Mouse (Mus musculus) retina, postnatal 7 days (tissue): ENCODE results near the gene Hmbs.
"Not testable (repeated sequence)": the region's sequence is repeated elsewhere in the genome, so short reads cannot be mapped to it uniquely, and the experiment has no call there.

Source experiments
- DNase-seq: peaks from one replicate; pipeline ENCODE4 v3.0.0-alpha.2; 2012; ENCODE audit warnings: low read depth, low spot score

Gene Hmbs

DNA sequence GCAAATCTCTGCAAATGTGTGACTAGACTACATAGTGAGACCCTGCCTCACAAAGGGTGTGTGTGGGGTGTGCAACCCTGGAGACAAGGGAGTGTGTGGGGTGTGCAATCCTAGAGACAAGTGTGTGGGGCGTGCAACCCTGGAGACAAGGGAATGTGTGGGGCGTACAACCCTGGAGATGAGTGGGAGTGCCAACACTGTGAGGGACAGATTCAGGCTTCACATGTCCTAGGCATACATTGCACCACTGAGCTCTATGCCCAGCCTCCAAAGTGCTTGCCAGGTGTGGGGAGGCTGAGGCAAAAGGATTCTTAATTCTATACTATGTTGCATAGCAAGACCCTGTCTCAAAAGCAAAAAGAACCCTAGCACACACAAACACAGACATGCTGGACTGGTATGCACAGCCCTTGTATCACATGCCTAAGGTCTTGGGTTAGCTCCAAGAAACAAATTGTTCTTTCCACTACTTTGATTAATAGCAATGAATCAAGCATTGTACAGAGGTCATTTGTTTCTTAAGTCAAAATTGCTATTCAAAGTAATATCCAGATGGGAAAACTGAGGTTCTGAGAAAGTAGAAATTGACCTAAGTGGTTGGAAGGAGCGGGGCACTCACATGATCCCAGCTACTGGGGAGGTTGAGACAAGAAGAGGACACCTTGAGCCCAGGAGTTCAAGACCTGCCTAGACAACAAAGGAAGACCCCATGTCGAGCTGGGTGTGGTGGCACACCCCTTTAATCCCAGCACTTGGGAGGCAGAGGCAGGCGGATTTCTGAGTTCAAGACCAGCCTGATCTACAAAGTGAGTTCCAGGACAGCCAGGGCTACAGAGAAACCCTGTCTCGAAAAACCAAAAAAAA, 1.8 kb upstream of the Hmbs start:
- DNase-seq = no peak

DNA sequence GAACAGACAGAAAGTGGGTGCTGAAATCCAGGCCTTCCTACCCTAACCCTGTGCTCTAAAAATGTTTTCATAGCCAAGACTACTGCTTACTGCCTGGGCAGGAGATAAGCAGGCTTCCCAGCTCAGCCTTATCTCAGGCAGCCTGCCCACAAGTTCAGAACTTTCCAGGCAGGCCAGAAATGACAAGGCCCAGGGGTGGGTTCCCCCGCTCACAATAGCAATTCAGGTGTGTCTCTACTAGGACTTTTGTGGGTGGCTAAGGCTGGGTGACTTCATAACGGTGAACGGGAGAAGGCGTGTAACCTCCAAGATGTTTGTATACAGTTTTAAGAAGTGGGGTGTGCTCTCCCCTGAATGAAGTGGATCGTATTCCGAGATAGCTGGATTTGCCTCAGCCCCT, 738 bp downstream of the Hmbs start:
- DNase-seq = no peak

DNA sequence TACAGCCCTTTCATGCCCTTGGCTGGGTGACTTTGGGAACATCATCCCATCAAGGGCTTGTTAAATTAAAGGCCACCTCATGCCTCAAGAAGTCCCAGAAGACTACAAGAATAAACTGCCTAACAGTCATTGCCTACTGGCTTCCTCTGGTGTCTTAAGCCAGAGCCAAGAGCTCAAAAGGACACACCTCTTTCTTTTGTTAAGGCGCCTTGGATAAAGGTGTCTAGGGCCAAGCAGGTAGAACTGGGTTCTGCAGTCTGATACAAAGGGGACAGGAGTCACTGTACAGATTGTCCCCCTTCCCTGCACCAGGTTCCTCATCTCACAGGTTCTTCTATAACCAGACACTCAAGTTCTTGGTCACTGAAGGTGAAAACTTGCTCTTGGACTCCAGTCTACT, 1.4 kb downstream of the Hmbs start:
- no peak for DNase-seq

DNA sequence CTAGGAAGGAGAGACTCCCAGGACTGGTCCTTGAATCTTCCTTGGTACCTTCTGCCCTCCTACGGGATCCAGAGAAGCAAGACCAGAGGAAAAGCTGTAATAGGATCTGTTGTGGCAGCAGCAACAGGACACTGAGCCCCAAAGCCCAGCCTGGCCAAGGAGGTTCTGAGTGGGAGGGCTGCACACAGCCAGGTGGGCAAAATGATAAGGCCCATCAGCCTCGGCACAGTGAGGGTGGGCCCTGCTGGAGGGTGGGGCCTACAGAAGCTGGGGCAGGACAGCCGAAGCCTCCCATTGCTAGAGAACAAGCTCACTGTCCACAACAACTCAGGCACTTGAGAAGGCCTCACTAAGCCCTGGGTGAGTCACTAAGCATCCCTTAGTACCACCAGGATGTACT, 1.9 kb downstream of the Hmbs start:
- DNase-seq = no peak

DNA sequence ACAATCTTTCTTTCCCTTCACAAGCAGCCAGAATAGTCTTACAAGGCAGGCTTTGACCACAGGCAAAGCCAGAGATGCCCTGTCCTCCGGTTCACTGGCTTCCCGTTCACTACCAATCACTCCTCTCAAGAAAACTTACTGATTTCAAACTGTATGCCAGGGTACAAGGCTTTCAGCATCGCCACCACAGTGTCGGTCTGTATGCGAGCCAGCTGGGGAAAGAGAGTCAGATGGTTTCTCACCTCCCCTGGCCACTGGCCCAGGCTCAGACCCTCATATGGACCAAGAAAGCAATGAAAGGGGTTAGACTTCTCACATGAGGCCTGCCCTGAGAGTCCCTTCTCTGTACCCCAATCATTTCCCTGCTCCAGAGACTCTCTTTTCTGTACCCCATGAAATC, 2.5 kb downstream of the Hmbs start:
- DNase-seq = no peak

DNA sequence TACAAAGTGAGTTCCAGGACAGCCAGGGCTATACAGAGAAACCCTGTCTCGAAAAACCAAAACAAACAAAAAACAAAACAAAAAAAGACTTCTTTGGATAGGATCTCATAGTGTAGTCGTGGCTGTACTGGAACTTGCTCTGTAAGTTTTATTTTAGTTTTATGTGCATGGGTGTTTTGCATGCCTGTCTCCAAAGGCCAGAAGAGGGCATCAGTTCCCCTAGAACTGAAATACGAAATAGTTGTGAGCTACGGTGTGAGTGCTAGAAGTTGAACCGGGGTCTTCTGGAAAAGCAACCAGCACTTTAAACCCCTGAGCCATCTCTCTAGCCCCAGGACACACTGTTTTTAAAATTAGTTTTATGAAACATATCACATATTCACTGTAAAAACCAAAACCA, 5.5 kb downstream of the Hmbs start:
- DNase-seq = no peak

DNA sequence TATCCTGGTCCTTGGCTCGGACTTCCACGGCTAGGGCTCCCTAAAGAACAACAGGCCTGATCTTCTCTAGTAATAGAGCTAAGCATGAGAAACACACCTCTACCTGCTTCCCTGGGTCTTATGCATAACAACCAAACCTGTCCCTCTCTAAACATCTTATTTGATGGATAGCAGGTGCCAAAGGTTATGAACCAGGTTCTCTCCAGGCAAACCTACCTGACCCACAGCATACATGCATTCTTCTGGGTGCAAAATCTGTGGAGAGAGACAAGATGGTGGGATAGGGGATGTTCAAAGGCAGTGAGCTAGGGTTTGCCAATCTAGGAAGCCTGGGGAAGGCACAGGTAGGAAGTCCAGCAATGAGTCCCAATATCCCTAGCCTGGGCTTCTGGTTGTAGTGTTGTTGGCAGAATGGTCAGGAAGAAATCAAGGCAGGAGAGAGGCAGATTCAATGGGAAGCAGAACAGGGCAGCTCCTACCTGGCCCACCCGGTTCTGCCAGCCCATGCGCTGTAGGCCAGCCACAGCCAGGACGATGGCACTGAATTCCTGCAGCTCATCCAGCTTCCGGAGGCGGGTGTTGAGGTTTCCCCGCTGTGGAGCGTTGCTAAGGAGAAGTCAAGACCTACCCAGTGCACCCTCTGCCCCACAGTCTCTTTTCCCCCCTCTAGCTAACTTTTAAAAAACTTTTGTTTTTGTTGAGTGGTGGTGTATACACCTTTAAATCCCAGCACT, 6.4 kb downstream of the Hmbs start:
- no peak for DNase-seq

DNA sequence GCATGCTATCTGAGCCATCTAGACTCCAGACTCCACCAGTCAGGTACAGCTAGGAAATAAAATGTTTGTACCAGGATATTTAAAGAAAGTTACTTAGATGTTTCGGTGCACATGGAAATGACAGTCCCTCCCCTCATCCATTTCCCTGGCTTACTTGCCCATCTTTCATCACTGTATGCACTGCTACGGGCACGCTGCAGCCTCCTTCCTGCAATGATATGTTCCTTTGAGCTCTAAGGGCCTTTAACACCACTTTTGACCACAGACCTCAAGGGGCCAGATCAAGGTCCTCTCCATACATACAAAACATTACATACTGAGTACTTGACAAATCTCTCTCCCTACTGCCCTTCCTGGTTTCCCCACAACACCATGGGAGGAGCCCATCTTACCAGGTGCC, 7.1 kb downstream of the Hmbs start:
- DNase-seq = no peak

DNA sequence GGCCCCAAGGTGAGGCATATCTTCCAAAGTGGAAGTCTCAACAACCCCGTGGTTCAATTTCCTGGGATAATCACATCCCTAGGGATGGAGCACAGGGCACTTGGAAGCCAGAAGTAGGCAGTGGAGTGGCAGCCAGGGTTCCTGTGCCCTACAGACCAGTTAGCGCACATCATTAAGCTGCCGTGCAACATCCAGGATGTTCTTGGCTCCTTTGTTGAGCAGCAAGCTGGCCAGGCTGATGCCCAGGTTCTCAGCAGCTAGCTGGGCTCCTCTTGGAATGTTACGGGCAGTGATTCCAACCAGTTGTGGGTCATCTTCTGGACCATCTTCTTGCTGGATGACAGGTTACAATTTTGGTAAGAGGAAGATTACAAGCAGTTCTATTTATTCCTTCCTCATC, 7.5 kb downstream of the Hmbs start:
- DNase-seq = not testable (repeated sequence)

DNA sequence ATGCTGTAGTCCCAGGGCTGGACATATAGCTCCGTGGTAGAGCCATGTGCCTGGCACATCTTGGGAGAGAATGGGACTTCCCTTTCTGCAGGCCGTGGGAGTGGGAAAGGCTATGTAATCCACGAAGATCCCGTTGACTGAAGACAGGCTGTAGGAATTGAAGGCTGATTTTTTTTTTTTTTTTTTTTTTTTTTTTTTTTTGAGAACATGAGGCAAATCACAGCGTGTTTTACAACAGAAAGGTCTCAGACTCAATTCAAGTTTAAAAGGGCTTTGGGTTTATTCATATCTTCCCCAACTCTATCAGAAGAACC, 8.0 kb downstream of the Hmbs start:
- no peak for DNase-seq

DNA sequence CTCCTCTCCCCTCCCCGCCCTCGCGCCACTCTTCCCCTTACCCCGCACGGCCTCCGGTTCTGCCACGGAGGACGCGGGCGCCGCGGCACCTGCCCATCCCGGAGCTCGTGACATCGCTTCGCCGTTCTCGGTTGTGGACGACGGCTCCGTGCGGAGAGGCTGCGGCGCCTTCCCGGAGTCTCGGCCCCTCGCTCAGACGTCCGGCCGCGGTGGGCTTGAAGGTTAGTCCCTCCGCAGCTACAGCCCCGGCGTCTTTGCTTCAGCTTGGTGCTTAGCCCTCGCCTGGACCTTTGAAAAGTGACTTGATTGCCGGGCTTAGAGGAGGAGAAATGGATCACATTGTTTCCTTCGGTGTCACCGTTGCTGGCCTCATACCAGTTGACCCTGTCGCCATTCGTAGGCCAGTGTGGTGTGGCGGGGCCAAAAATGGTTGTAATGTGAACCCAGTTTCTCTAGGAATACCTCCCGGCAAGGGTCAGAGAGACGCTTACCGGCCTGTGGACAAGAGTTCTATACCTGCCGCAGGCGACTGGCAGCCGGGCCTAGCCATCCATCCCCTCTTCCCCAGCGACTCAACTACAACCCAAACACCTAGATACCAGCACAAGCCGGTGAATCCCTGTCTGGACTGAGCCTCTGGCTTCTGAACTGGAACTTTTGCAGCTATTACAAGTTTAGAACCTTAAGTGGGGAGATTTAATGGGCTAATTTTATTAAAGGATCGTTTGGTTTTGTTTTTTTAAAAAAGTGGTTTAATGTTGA, 8.5 kb downstream of the Hmbs start:
- no peak for DNase-seq

DNA sequence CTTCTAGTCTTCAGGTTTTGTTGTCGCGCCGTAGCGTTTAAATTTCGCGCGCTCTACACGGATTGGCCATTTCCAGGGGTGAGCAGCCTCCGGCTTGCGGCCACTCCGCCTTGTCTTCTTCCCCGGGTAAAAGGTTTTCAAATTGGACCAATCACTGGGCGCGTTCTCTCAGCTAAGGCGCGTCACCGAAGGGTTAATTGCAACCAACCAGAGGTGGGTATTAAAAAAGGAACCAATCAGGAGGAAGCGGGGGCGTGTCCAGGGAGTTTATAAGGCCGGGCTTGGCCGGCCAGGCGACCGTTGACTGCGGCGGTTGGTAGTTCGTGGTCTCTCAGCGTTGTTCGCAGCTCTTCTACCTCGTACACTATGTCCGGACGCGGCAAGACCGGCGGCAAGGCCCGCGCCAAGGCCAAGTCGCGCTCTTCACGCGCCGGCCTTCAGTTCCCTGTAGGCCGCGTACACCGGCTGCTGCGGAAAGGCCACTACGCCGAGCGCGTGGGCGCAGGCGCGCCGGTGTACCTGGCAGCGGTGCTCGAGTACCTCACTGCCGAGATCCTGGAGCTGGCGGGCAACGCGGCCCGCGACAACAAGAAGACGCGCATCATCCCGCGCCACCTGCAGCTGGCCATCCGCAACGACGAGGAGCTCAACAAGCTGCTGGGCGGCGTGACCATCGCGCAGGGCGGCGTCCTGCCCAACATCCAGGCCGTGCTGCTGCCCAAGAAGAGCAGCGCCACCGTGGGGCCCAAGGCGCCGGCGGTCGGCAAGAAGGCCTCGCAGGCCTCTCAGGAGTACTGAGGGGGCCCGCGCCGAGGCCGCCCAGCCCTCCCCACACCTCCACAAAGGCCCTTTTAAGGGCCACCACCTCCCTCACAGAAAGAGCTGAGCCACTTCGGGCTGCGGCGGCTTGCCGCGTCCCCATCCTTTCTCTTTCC, 9.4 kb downstream of the Hmbs start, which contains the start of gene H2afx:
Gene H2afx, plus strand, starts transcription at position 299 of the 935 bp plus-strand sequence.
- peak; percentile 98 for DNase-seq

DNA sequence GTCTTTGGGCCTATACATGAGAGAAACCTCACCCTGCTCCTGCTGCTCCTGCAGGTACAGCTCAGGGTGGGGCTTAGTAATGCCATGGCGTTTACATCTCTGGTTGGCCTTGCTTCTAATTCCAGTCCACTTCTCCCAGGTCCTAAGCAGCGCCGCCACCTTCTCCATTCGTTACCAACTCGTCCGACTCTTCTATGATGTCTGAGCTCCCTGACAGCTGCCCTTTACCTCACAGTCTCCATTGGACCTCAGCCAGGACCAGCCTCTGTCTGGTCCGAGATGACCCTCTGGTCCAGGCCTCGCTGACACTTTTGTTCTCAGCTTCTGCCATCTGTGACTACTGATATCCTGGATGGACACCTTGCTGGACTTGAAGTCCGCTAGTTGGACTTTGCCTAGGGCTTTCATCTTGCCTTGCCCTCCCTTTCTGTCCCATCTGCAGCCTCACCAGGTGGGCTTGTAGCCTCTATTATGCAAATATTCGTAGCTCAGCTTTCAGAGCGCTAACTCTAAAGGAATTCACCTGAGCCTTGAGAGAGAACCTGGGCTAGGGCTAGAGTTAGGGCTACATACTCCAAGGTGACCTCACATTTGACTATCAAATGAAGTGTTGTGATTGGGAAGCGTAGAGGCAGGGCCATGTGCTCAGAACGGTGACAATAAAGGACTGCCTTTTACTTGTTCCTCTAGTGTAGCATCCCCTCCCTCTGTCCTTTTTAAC, 10.9 kb downstream of the Hmbs start:
- no peak for DNase-seq

DNA sequence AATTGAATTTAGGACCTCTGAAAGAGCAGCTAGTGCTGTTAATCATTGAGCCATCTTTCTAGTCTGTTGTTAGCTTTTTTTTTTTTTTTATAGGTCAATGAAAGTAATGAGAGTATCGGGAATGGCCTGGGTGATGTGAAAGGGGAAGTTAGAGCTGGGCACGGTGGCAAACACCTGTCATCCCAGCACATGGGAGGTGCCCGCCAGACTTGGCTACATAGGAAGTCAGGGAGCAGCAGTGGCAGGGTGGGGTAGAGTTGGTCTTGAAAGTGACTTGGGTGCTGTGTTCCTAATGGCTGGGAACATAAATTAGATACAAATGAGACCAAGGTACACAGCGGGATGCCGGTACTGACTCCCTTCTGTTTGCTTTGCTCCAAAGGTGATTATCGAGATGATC, 13.3 kb downstream of the Hmbs start:
- no peak for DNase-seq

DNA sequence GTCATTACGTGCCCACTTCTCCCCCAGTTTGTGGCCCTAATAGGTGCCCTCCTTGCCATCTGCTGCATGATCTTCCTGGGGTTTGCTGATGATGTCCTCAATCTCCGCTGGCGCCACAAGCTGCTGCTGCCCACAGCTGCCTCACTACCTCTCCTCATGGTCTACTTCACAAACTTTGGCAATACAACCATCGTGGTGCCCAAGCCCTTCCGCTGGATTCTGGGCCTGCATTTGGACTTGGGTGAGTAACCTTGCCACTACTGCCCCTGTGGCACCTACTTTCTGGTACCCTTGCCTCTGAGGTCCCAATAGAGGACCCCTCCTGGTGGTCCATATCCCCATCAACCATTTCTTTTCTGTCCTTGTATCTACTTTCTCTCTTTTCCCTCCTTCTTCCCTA, 16.1 kb downstream of the Hmbs start:
- no peak for DNase-seq

DNA sequence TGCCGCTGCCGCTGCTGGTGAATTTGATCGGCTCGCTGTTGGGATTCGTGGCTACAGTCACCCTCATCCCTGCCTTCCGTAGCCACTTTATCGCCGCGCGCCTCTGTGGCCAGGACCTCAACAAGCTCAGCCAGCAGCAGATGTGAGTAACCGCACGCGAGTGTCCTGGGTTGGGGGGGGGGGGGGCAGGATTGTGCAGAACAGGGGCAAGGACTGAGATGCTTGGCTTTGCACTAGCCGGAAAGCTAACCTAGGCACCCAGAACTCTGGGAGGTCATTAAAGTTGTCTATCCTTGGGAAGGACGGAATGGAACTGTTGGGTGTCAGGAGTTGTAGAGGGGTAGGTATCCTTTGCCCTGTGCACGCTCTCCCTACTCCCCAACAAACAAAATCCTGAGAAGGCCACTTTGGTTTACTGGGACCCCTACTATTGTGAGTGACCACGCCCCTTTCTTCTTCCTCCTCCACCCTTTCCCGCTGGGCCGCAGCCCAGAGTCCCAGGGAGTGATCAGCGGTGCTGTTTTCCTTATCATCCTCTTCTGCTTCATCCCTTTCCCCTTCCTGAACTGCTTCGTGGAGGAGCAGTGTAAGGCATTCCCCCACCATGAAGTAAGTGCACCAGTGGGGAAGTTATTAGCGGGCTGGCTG, 16.8 kb downstream of the Hmbs start:
- no peak for DNase-seq

DNA sequence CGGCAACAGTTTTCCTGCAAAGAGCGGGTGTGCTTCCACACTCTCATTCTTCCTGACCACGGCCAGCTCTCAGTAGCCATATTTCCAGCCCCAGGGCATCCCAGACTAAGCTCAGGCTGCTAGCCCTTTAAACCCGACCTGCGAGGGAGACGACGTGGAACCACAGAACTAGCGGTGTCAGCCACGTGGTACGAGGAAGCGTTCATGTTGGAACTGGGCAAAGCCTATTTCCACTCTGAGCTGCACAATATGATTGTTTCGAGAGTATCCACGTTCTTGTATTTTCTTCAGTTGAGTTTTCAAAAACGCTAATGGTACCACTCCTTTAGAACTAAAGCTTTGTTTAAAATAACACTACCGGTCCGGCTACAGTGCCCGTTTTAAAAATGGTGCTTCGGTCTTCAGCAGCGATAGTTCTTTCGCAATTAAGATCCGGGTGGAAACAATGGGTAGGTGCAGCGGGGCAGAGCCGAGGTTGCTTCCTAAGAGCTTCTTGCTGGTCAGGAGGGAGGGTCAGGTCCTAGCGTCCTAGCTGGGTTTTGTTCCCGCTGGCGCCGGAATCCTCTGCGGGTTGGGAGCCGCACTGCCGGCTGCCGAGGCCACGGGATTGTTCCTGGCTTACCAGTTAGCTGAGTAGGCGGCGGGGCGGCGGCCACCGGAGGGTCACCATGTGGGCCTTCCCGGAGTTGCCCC, 17.5 kb downstream of the Hmbs start:
- peak; percentile 75 for DNase-seq

DNA sequence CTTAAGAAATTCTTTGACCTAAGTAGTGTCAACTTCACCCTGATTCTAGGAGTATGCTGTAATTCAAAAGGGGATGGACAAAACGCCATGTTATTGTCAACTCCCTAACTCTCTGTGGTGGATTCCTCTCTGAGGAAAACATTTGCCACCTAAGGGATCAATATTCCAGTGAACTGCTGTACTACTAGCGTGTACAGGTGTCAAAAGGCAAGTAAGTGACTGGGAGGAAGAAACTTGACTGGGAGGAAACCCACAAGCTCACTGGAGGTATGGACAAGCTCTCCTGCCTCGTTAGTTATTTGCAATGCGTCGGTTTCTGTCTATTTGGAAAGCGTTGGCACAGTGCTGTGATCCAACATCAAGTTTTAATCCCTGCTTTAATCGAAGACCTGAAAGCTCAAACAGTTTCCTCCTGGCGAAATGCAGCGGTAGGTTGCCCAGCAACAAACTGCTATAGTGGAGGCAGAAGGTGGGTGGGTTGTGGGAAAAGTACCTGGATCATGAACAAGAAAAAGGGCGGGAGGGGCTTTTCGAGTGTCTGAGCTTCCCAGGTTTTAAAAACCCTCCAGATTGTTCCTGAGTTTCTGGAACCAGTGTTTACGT, 18.2 kb downstream of the Hmbs start, which contains the start of gene Dpagt1:
Gene Dpagt1, plus strand, starts transcription at position 252 of the 603 bp plus-strand sequence.
- DNase-seq = no peak
